Mouse (Mus musculus) kidney, embryonic 16.5 days (tissue): Measurements from ENCODE around the gene Ccdc152. TPM values are rescaled to one million over a fixed set of nuclear protein-coding genes. Genes with fewer than 3 reads are reported as not detected.
"Not testable (repeated sequence)": the region's sequence is repeated elsewhere in the genome, so short reads cannot be mapped to it uniquely, and the experiment has no call there.

Experiments used
- ATAC-seq: fragments of 200-750 bp; cut with Nextera tagmentation; 2 replicates; pipeline ENCODE4 v1.8.0; 2017; ENCODE audit warnings: moderate TSS enrichment; ENCODE audit not compliant: low FRiP score, low TSS enrichment
- H3K27ac ChIP-seq: fragments of 300-500 bp; sonication (generic); 2 replicates; pipeline ENCODE4 v1.5.1; 2014; ENCODE audit warnings: low read length
- H3K27me3 ChIP-seq: fragments of 300-500 bp; sonication (generic); 2 replicates; pipeline ENCODE4 v1.6.1; 2014; ENCODE audit warnings: low read length, control low read depth, mixed read lengths; ENCODE audit not compliant: insufficient read depth
- H3K36me3 ChIP-seq: fragments of 300-500 bp; sonication (generic); 2 replicates; pipeline ENCODE4 v1.6.1; 2014; ENCODE audit warnings: low read length, control low read depth, mixed read lengths; ENCODE audit not compliant: insufficient read depth
- H3K4me1 ChIP-seq: fragments of 300-500 bp; sonication (generic); 2 replicates; pipeline ENCODE4 v1.6.1; 2014; ENCODE audit warnings: low read length, control low read depth, mixed read lengths; ENCODE audit not compliant: insufficient read depth
- H3K4me2 ChIP-seq: fragments of 300-500 bp; sonication (generic); replicated peaks from 2 replicates; pipeline ENCODE4 v1.6.1; 2014; ENCODE audit warnings: low read depth, low read length
- H3K4me3 ChIP-seq: fragments of 300-500 bp; sonication (generic); 2 replicates; pipeline ENCODE4 v1.5.1; 2014; ENCODE audit warnings: mild to moderate bottlenecking, low read length
- H3K9ac ChIP-seq: fragments of 300-500 bp; sonication (generic); replicated peaks from 2 replicates; pipeline ENCODE4 v1.6.1; 2014; ENCODE audit warnings: low read length
- H3K9me3 ChIP-seq: fragments of 300-500 bp; sonication (generic); 2 replicates; pipeline ENCODE4 v1.6.1; 2016; ENCODE audit warnings: low read length, control low read depth
- WGBS: fragments of 180-500 bp; shearing (Covaris S2); extraction: QIAGEN DNeasy Blood & Tissue Kit; methylation state at CpG from one replicate; pipeline ENCODE4 v1.1.7; 2014; 5-methylcytosine and 5-hydroxymethylcytosine counted together
- polyA plus RNA-seq: library from polyadenylated mRNA; unstranded; fragments of >200 nt; fragmentation: Nextera tagmentation; extraction: Ambion mirVana; gene quantifications from 2 replicates; pipeline ENCODE4 v1.2.1, GENCODE M21; 2015

Ccdc152 gene
- polyA plus RNA-seq, 1 experiment from 2014 or later, result 0.46 TPM

DNA sequence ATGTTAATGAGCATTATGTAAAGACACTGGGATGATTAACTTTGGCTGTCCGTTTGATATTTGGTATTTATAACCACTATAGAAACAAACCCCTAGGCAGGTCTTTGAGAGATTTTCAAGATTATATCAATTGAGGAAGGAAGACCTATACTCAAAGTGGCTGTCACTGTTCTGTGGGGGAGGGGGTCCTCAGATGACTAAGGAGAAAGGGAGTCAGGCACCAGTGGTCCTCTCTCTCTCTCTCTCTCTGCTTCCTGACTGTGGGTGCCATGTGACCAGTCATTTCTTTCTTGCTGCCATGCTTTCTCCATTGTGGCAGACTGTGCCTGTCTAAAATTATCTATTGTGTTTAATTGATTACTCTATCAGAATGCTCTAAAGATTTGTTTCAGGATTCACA lies 38.5 kb downstream of the Ccdc152 start:
- Histone ChIP-seq H3K36me3 (no peaks in the 10 kb centered on the region), H3K9me3 (no peaks in the 10 kb centered on the region), H3K4me3 (no peak overlapping the region), H3K4me2 (no peak overlapping the region), H3K27me3 (no peaks in the 10 kb centered on the region), H3K27ac (no peak overlapping the region), H3K4me1 (peaks cover 5% of the 10 kb centered on the region; the same call in 1 of the 2 replicates), H3K9ac (no peak overlapping the region)
- 83% methylated on average over 1 of the region's 1 CpGs for WGBS
- ATAC-seq, result no peak

- no peaks in the 10 kb centered on the region for H3K36me3 ChIP-seq
- 88% methylated on average over 4 of the region's 4 CpGs for WGBS
- H3K4me3 ChIP-seq, result no peak overlapping the region
- no peak for ATAC-seq
- H3K27me3 ChIP-seq, result no peaks in the 10 kb centered on the region
- no peaks in the 10 kb centered on the region for H3K9me3 ChIP-seq
- H3K27ac ChIP-seq, result no peak overlapping the region
- H3K4me1 ChIP-seq, result 0 out of 2 replicates have a peak, but pooled peaks cover 1% of the 10 kb centered on the region
- no peak overlapping the region for H3K9ac ChIP-seq
- H3K4me2 ChIP-seq, result no peak overlapping the region
Observed at GRCm38 (mm10) chr15:3264293-3264692, 39.0 kb downstream of the Ccdc152 start.

- ATAC-seq, result no peak
Observed at GRCm38 (mm10) chr15:3262883-3263282, 40.4 kb downstream of the Ccdc152 start.

GRCm38 (mm10) chr15:3260309-3260708 lies 43.0 kb downstream of the Ccdc152 start:
- H3K27ac ChIP-seq, result no peak overlapping the region
- no peaks in the 10 kb centered on the region for H3K27me3 ChIP-seq
- no peak overlapping the region for H3K9ac ChIP-seq
- H3K36me3 ChIP-seq, result no peaks in the 10 kb centered on the region
- no peak for ATAC-seq
- H3K9me3 ChIP-seq, result no peaks in the 10 kb centered on the region
- no peak overlapping the region for H3K4me2 ChIP-seq
- no peak overlapping the region for H3K4me3 ChIP-seq
- H3K4me1 ChIP-seq, result no peaks in the 10 kb centered on the region
- WGBS, result 82% methylated on average over 4 of the region's 4 CpGs

More at GRCm38 (mm10) chr15:3262883-3263282, 40.4 kb downstream of the Ccdc152 start:
- Histone ChIP-seq H3K4me3 (no peak overlapping the region), H3K9me3 (no peaks in the 10 kb centered on the region), H3K27ac (no peak overlapping the region), H3K36me3 (no peaks in the 10 kb centered on the region), H3K27me3 (no peaks in the 10 kb centered on the region), H3K4me1 (no peaks in the 10 kb centered on the region), H3K9ac (no peak overlapping the region), H3K4me2 (no peak overlapping the region)
- 73% methylated on average over 3 of the region's 3 CpGs for WGBS

- peaks cover 2% of the 10 kb centered on the region; the same call in 1 of the 2 replicates for H3K9me3 ChIP-seq
- H3K27me3 ChIP-seq, result no peaks in the 10 kb centered on the region
- 81% methylated on average over 1 of the region's 1 CpGs for WGBS
- H3K4me3 ChIP-seq, result no peak overlapping the region
- ATAC-seq, result no peak
- no peak overlapping the region for H3K4me2 ChIP-seq
- no peak overlapping the region for H3K9ac ChIP-seq
- H3K36me3 ChIP-seq, result no peaks in the 10 kb centered on the region
- H3K4me1 ChIP-seq, result no peaks in the 10 kb centered on the region
- H3K27ac ChIP-seq, result no peak overlapping the region
Observed at GRCm38 (mm10) chr15:3259025-3259424, 44.3 kb downstream of the Ccdc152 start.

DNA sequence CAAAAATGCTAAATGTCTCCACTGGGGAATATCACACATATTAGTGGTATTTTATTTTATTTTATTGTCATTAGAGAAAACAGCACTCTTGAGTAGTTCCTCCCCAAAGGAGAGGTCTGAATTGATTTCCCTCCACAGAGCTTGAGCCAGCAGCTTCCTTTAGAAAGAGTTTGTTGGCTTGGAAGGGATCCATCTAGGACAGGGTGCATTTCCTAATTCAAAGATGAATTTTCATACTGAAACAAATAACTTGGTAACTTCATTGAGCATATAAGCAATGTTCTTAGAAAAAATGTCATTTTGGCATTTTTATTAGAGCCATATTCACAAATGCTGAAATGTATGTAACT lies 51.6 kb downstream of the Ccdc152 start:
- no peak for ATAC-seq
- no peaks in the 10 kb centered on the region for H3K36me3 ChIP-seq
- H3K4me1 ChIP-seq, result peaks cover 4% of the 10 kb centered on the region; the same call in 1 of the 2 replicates

DNA sequence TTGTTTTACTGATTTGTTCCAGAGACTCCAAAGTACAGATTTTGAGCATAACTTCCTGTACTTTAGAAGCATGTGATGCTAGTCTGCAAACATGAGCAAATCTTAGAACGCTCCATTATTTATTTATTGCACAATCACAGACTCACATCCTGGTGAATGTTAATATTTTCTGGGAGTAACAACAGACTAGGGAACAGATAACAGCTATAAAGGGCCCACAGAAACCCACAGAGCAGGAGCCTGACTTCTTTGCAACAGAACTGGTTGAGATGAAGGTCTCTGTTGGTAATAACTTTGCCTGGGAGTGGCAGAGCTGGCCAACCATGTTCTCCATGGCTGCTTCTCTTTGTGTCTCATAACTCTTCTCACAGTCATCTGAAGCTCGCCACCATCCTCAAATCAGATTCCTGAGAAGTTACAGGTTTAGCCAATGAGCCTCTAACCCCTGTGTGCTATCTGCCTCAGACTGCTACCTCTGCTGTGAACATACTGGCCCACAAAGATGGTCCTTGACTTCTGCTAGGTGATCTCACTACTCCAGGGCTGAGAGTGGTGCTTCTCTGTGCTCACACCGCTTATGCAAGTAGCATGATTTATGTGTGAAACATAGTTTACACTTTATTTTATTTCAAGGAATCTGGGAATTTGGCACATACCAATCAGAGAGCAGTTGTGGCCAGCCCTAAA lies 52.2 kb downstream of the Ccdc152 start:
- peaks cover 4% of the 10 kb centered on the region; the same call in 1 of the 2 replicates for H3K4me1 ChIP-seq
- H3K9ac ChIP-seq, result no peak overlapping the region
- H3K4me2 ChIP-seq, result no peak overlapping the region
- WGBS, result 60% methylated on average over 3 of the region's 3 CpGs
- H3K9me3 ChIP-seq, result peaks cover 2% of the 10 kb centered on the region; the same call in 1 of the 2 replicates
- 0 out of 2 replicates have a peak overlapping the region, but pooled peaks have one; percentile 24 for H3K27ac ChIP-seq
- H3K36me3 ChIP-seq, result no peaks in the 10 kb centered on the region
- no peak for ATAC-seq
- no peaks in the 10 kb centered on the region for H3K27me3 ChIP-seq
- no peak overlapping the region for H3K4me3 ChIP-seq

More for the DNA sequence above, 51.6 kb downstream of the Ccdc152 start:
- no peaks in the 10 kb centered on the region for H3K27me3 ChIP-seq
- no peak overlapping the region for H3K27ac ChIP-seq
- peaks cover 2% of the 10 kb centered on the region; the same call in 1 of the 2 replicates for H3K9me3 ChIP-seq
- no peak overlapping the region for H3K4me2 ChIP-seq
- no peak overlapping the region for H3K9ac ChIP-seq
- H3K4me3 ChIP-seq, result no peak overlapping the region

GRCm38 (mm10) chr15:3250620-3251019 lies 52.7 kb downstream of the Ccdc152 start:
- no peaks in the 10 kb centered on the region for H3K27me3 ChIP-seq
- 88% methylated on average over 2 of the region's 2 CpGs for WGBS
- peaks cover 4% of the 10 kb centered on the region; the same call in 1 of the 2 replicates for H3K4me1 ChIP-seq
- peaks cover 2% of the 10 kb centered on the region; the same call in 1 of the 2 replicates for H3K9me3 ChIP-seq
- H3K9ac ChIP-seq, result no peak overlapping the region
- no peak overlapping the region for H3K4me2 ChIP-seq
- H3K4me3 ChIP-seq, result no peak overlapping the region
- no peak overlapping the region for H3K27ac ChIP-seq
- H3K36me3 ChIP-seq, result no peaks in the 10 kb centered on the region
- ATAC-seq, result no peak

DNA sequence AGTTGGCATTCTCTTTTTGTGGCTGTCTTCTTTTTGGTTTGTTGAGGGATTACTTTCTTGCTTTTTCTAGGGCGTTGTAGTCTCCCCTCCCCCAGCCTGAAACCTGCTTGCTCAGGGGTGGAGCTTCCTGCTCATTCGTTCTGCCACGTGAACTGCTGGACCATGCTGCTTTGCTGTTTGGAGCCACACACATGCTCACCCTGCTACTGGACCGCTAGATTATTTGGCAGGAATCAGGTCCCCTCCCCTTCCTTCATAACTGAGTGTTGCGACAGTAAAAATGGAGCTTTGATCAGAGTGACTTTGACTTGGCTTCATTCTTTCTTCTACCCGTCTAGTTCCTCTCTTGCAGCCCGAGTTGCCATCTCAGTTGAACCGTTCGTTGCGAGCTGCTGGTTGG lies 58.3 kb downstream of the Ccdc152 start:
- not testable (repeated sequence) for H3K27me3 ChIP-seq, H3K9ac ChIP-seq, H3K4me3 ChIP-seq, ATAC-seq, H3K27ac ChIP-seq, H3K4me2 ChIP-seq, H3K9me3 ChIP-seq, H3K36me3 ChIP-seq, H3K4me1 ChIP-seq
- WGBS, result 85% methylated on average over 10 of the region's 10 CpGs

GRCm38 (mm10) chr15:3237963-3238362 lies 65.4 kb downstream of the Ccdc152 start:
- Histone ChIP-seq H3K4me1 (no peaks in the 10 kb centered on the region), H3K36me3 (no peaks in the 10 kb centered on the region), H3K27ac (no peak overlapping the region), H3K4me3 (no peak overlapping the region), H3K9me3 (no peaks in the 10 kb centered on the region), H3K9ac (no peak overlapping the region), H3K27me3 (no peaks in the 10 kb centered on the region), H3K4me2 (no peak overlapping the region)
- WGBS, result 84% methylated on average over 1 of the region's 1 CpGs
- ATAC-seq, result no peak
